Mouse (Mus musculus): ENCODE measurements around the gene Aplp2. TPM values are rescaled to one million over a fixed set of nuclear protein-coding genes. Genes with fewer than 3 reads are reported as not detected.

The Aplp2 gene
- 96.2 TPM for polyA plus RNA-seq (2017; shearing (Covaris generic))

GRCm38 (mm10) chr9:31211690-31212499, at the start of gene Aplp2:
TSS of gene Aplp2 (minus strand) at chr9:31211815.

GRCm38 (mm10) chr9:31131205-31131968, 80.2 kb downstream of the Aplp2 start, which contains the start of gene St14:
TSS of gene St14 (minus strand) at chr9:31131853.

Other genes starting within 250 kb of the Aplp2 start
- gene Zbtb44, start 181.2 kb downstream of the Aplp2 start, polyA plus RNA-seq (2017; shearing (Covaris generic)) = 17.7 TPM
- 13.2 TPM for gene St14, start 80.0 kb downstream of the Aplp2 start, polyA plus RNA-seq (2017; shearing (Covaris generic))
- gene Prdm10, start 68.7 kb upstream of the Aplp2 start, polyA plus RNA-seq (2017; shearing (Covaris generic)) = 14.8 TPM
- 74.2 TPM for gene Nfrkb, start 174.4 kb upstream of the Aplp2 start, polyA plus RNA-seq (2017; shearing (Covaris generic))

Measured in CD4-positive, CD25-positive, alpha-beta regulatory T cell, adult 9 weeks (primary cell).